Mouse (Mus musculus) E14TG2a.4 (cell line): ENCODE results near the gene Vax2.

Experiments used
- CTCF ChIP-seq: conservative IDR thresholded peaks from 2 replicates; pipeline ENCODE4 v1.5.1; 2014; ENCODE audit warnings: low read length
- NANOG ChIP-seq: IDR thresholded peaks from 2 replicates; pipeline ENCODE4 v1.6.1; 2014; ENCODE audit warnings: borderline replicate concordance, low read length, mixed read lengths
- POU5F1 ChIP-seq: IDR thresholded peaks from 2 replicates; pipeline ENCODE4 v1.6.1; 2014; ENCODE audit warnings: low read length, borderline replicate concordance

DNA sequence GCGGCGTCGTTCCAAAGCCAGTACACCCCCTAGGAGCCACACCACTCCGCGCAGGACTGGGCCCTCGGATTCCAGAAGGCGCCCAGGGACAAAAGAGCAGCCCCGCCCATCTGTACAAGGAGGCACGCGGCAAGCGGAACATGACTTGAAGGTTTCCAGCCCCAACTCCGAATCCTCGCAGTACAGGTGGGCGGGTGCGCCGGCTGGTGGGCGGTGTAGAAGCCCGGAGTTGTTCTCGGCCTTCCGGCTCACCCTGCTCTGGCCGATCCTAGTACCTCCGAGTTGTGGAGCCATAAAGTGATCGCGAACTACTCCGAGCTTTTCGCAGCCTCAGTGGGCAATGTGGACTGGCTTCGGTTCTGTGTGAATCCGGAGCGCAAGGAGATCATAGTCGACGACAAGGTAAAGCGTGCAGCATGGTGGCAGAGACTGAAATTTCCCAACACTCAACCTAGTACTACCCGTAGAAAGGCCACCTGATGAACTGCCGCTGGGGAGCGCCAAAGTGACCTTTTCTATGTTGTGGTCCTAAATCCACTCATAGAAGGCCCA is 51.9 kb downstream of the Vax2 start:
- TF ChIP-seq CTCF (no peak), POU5F1 (no peak), NANOG (no peak)
